Mouse (Mus musculus): ENCODE results near the gene 2310034G01Rik. TPM values are rescaled to one million over a fixed set of nuclear protein-coding genes. Genes with fewer than 3 reads are reported as not detected.

The 2310034G01Rik gene
- polyA plus RNA-seq, 1 experiment from 2014 or later, result 1.8 TPM

GRCm38 (mm10) chr19:46394712-46395108 lies 44.6 kb upstream of the 2310034G01Rik start:
- 3% methylated on average over 10 of the region's 10 CpGs for WGBS

GRCm38 (mm10) chr19:46392018-46392417 lies 41.9 kb upstream of the 2310034G01Rik start:
- Histone ChIP-seq H3K4me1 (ENCODE audit: control insufficient read depth, insufficient read depth, low read length) (peaks cover 20% of the 10 kb centered on the region), H3K9ac (ENCODE audit: low read length) (no peak overlapping the region), H3K27ac (ENCODE audit: low read length) (no peak overlapping the region), H3K36me3 (ENCODE audit: control insufficient read depth, insufficient read depth, low read length) (no peaks in the 10 kb centered on the region), H3K9me3 (replicated peaks; ENCODE audit: control insufficient read depth, low read length) (no peaks in the 10 kb centered on the region), H3K4me3 (replicated peaks; ENCODE audit: low read length) (no peak overlapping the region), H3K4me2 (ENCODE audit: low read depth, low read length) (no peak overlapping the region), H3K27me3 (ENCODE audit: control insufficient read depth, insufficient read depth, low read length) (no peaks in the 10 kb centered on the region)
- no peak for ATAC-seq (ENCODE audit: insufficient read depth, low FRiP score)
- 37% methylated on average over 4 of the region's 4 CpGs for WGBS

More at GRCm38 (mm10) chr19:46394712-46395108, 44.6 kb upstream of the 2310034G01Rik start:
- no peak for ATAC-seq (ENCODE audit: insufficient read depth, low FRiP score)
- Histone ChIP-seq H3K27me3 (ENCODE audit: control insufficient read depth, insufficient read depth, low read length) (no peaks in the 10 kb centered on the region), H3K4me2 (ENCODE audit: low read depth, low read length) (peak overlapping the region; percentile 78), H3K4me1 (ENCODE audit: control insufficient read depth, insufficient read depth, low read length) (peaks cover 34% of the 10 kb centered on the region), H3K36me3 (ENCODE audit: control insufficient read depth, insufficient read depth, low read length) (no peaks in the 10 kb centered on the region), H3K9me3 (replicated peaks; ENCODE audit: control insufficient read depth, low read length) (no peaks in the 10 kb centered on the region), H3K27ac (ENCODE audit: low read length) (peak overlapping the region; percentile 51; the same call in 1 of the 2 replicates), H3K9ac (ENCODE audit: low read length) (peak overlapping the region; percentile 61), H3K4me3 (replicated peaks; ENCODE audit: low read length) (peak overlapping the region; percentile 79)

- Histone ChIP-seq H3K36me3 (ENCODE audit: control insufficient read depth, insufficient read depth, low read length) (no peaks in the 10 kb centered on the region), H3K4me3 (replicated peaks; ENCODE audit: low read length) (no peak overlapping the region), H3K27ac (ENCODE audit: low read length) (0 out of 2 replicates have a peak overlapping the region, but pooled peaks have one; percentile 0), H3K4me2 (ENCODE audit: low read depth, low read length) (no peak overlapping the region), H3K4me1 (ENCODE audit: control insufficient read depth, insufficient read depth, low read length) (peaks cover 16% of the 10 kb centered on the region), H3K27me3 (ENCODE audit: control insufficient read depth, insufficient read depth, low read length) (no peaks in the 10 kb centered on the region), H3K9me3 (replicated peaks; ENCODE audit: control insufficient read depth, low read length) (no peaks in the 10 kb centered on the region), H3K9ac (ENCODE audit: low read length) (no peak overlapping the region)
- no peak for ATAC-seq (ENCODE audit: insufficient read depth, low FRiP score)
- WGBS, result 84% methylated on average over 5 of the region's 5 CpGs
Observed at GRCm38 (mm10) chr19:46389872-46390271, 39.8 kb upstream of the 2310034G01Rik start.

DNA sequence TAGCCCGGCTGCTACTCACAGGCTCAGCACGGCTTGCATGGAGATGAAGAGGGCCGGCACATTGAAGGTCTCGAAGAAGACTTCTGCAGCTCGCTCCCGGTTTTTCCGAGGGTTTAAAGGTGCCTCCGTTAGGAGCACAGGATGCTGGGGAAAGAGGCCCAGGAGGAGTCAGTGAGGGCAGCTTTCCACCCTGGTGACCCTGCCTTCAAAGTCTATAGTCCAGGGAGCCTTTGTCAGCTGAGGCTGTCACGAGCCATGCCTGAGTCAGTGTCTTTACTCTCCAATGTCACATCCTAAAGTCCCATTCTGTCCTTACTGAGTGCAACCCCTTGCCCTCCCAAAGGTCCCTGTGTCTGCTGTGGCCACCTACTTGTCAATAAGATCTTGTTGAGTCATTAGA lies 32.2 kb upstream of the 2310034G01Rik start:
- H3K9ac ChIP-seq (ENCODE audit: low read length), result no peak overlapping the region
- no peaks in the 10 kb centered on the region for H3K27me3 ChIP-seq (ENCODE audit: control insufficient read depth, insufficient read depth, low read length)
- whole genome bisulfite sequencing, result 91% methylated on average over 9 of the region's 9 CpGs
- peaks cover 37% of the 10 kb centered on the region for H3K36me3 ChIP-seq (ENCODE audit: control insufficient read depth, insufficient read depth, low read length)
- no peak for ATAC-seq (ENCODE audit: insufficient read depth, low FRiP score)
- H3K4me3 ChIP-seq (replicated peaks; ENCODE audit: low read length), result no peak overlapping the region
- no peak overlapping the region for H3K27ac ChIP-seq (ENCODE audit: low read length)
- H3K9me3 ChIP-seq (replicated peaks; ENCODE audit: control insufficient read depth, low read length), result no peaks in the 10 kb centered on the region
- H3K4me2 ChIP-seq (ENCODE audit: low read depth, low read length), result no peak overlapping the region
- no peaks in the 10 kb centered on the region for H3K4me1 ChIP-seq (ENCODE audit: control insufficient read depth, insufficient read depth, low read length)

DNA sequence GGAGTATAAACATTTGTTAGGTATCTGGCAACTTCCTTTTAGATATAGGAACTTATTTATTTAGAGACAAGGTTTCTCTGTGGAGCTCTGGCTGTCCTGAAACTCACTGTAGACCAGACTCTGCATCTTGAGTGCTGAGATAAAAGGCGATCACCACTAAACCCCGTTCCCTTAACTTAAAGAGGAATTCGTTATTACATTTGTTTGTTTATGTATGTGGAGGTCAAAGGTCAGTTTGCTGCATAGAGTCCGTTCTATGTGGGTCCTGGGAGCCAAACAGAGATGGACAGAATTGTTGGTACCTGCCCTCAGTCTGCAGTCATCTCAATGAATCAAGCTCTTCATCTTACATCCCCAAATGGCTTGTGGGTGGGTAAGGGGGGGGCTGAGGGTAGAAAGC lies 25.8 kb upstream of the 2310034G01Rik start:
- Histone ChIP-seq H3K4me1 (ENCODE audit: control insufficient read depth, insufficient read depth, low read length) (no peaks in the 10 kb centered on the region), H3K9me3 (replicated peaks; ENCODE audit: control insufficient read depth, low read length) (no peaks in the 10 kb centered on the region), H3K4me2 (ENCODE audit: low read depth, low read length) (no peak overlapping the region), H3K36me3 (ENCODE audit: control insufficient read depth, insufficient read depth, low read length) (peaks cover 25% of the 10 kb centered on the region), H3K27ac (ENCODE audit: low read length) (no peak overlapping the region), H3K27me3 (ENCODE audit: control insufficient read depth, insufficient read depth, low read length) (no peaks in the 10 kb centered on the region), H3K4me3 (replicated peaks; ENCODE audit: low read length) (no peak overlapping the region), H3K9ac (ENCODE audit: low read length) (no peak overlapping the region)
- ATAC-seq (ENCODE audit: insufficient read depth, low FRiP score), result no peak
- WGBS, result 27% methylated on average over 4 of the region's 4 CpGs

GRCm38 (mm10) chr19:46375489-46375888 lies 25.4 kb upstream of the 2310034G01Rik start:
- Histone ChIP-seq H3K4me3 (replicated peaks; ENCODE audit: low read length) (no peak overlapping the region), H3K27me3 (ENCODE audit: control insufficient read depth, insufficient read depth, low read length) (no peaks in the 10 kb centered on the region), H3K27ac (ENCODE audit: low read length) (no peak overlapping the region), H3K36me3 (ENCODE audit: control insufficient read depth, insufficient read depth, low read length) (peaks cover 25% of the 10 kb centered on the region), H3K9me3 (replicated peaks; ENCODE audit: control insufficient read depth, low read length) (no peaks in the 10 kb centered on the region), H3K9ac (ENCODE audit: low read length) (no peak overlapping the region), H3K4me2 (ENCODE audit: low read depth, low read length) (no peak overlapping the region), H3K4me1 (ENCODE audit: control insufficient read depth, insufficient read depth, low read length) (no peaks in the 10 kb centered on the region)
- WGBS, result 62% methylated on average over 5 of the region's 5 CpGs
- no peak for ATAC-seq (ENCODE audit: insufficient read depth, low FRiP score)

DNA sequence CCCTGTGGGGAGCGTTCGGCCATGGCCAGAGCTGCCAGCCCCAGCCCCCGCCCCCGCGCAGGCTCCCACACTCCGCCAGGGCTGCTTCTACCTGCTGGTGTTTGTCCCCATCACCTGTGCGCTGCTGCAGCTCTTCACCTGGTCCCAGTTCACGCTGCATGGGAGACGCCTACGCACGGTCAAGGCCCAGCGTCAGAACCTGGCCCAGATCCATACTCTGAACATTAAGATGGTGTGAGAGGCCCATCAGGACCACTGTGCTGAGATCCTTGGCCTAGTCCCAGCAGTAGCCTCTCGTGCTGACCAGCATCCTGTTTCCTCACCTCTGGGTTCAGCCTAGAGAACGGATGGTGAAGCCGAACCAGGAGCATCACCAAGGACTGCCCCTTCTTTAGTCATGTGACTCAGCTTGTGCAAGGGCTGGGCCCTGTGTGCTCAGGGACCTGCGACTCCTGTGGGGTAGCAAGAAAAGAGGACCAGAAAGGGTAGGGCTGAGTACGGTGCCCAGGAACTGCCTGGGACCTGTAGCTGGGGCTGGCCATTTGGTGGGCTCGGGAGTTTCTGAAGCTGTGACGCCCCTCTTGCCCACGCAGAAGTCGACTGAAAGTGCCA lies 24.5 kb upstream of the 2310034G01Rik start:
- no peak overlapping the region for H3K4me3 ChIP-seq (replicated peaks; ENCODE audit: low read length)
- peaks cover 17% of the 10 kb centered on the region for H3K36me3 ChIP-seq (ENCODE audit: control insufficient read depth, insufficient read depth, low read length)
- no peak overlapping the region for H3K9ac ChIP-seq (ENCODE audit: low read length)
- no peaks in the 10 kb centered on the region for H3K27me3 ChIP-seq (ENCODE audit: control insufficient read depth, insufficient read depth, low read length)
- H3K9me3 ChIP-seq (replicated peaks; ENCODE audit: control insufficient read depth, low read length), result no peaks in the 10 kb centered on the region
- 50% methylated on average over 21 of the region's 21 CpGs for WGBS
- 0 out of 2 replicates have a peak, but pooled peaks have one; percentile 2 for ATAC-seq (ENCODE audit: insufficient read depth, low FRiP score)
- no peak overlapping the region for H3K27ac ChIP-seq (ENCODE audit: low read length)
- H3K4me1 ChIP-seq (ENCODE audit: control insufficient read depth, insufficient read depth, low read length), result no peaks in the 10 kb centered on the region
- H3K4me2 ChIP-seq (ENCODE audit: low read depth, low read length), result no peak overlapping the region

DNA sequence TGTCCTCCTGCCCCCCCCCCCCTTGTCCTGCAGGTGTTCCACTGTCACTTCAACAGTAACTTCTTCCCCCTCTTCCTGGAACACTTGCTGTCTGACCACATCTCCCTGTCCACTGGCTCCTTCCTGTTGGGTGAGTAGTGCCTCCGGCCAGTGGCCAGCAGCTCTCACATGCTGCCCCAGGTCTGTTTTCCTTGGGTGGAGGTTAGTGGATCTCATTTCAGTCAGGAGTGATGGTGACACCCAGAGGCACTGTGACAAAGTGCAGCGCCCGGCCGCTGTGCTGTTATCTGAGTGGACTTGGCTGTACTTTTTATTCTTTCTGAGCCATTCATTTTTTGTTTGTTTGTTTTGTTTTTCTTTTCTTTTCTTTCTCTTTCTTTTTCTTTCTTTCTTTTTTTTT lies 19.1 kb upstream of the 2310034G01Rik start:
- Histone ChIP-seq H3K9ac (ENCODE audit: low read length) (no peak overlapping the region), H3K36me3 (ENCODE audit: control insufficient read depth, insufficient read depth, low read length) (no peaks in the 10 kb centered on the region), H3K4me3 (replicated peaks; ENCODE audit: low read length) (no peak overlapping the region), H3K4me1 (ENCODE audit: control insufficient read depth, insufficient read depth, low read length) (no peaks in the 10 kb centered on the region), H3K9me3 (replicated peaks; ENCODE audit: control insufficient read depth, low read length) (no peaks in the 10 kb centered on the region), H3K27ac (ENCODE audit: low read length) (no peak overlapping the region), H3K4me2 (ENCODE audit: low read depth, low read length) (no peak overlapping the region), H3K27me3 (ENCODE audit: control insufficient read depth, insufficient read depth, low read length) (no peaks in the 10 kb centered on the region)
- 17% methylated on average over 4 of the region's 4 CpGs for WGBS
- peak; percentile 80; the same call in 1 of the 2 replicates for ATAC-seq (ENCODE audit: insufficient read depth, low FRiP score)

- Histone ChIP-seq H3K27me3 (ENCODE audit: control insufficient read depth, insufficient read depth, low read length) (no peaks in the 10 kb centered on the region), H3K9me3 (replicated peaks; ENCODE audit: control insufficient read depth, low read length) (no peaks in the 10 kb centered on the region), H3K4me3 (replicated peaks; ENCODE audit: low read length) (no peak overlapping the region), H3K27ac (ENCODE audit: low read length) (no peak overlapping the region), H3K4me1 (ENCODE audit: control insufficient read depth, insufficient read depth, low read length) (no peaks in the 10 kb centered on the region), H3K9ac (ENCODE audit: low read length) (no peak overlapping the region), H3K36me3 (ENCODE audit: control insufficient read depth, insufficient read depth, low read length) (no peaks in the 10 kb centered on the region), H3K4me2 (ENCODE audit: low read depth, low read length) (no peak overlapping the region)
- 84% methylated on average over 23 of the region's 23 CpGs for WGBS
- ATAC-seq (ENCODE audit: insufficient read depth, low FRiP score), result no peak
Observed at GRCm38 (mm10) chr19:46367798-46368590, 17.9 kb upstream of the 2310034G01Rik start.
